Mouse (Mus musculus) heart, adult 2 months (tissue): ENCODE measurements at regions not wholly inside any gene's neighbourhood (a gene's known extent, or its start where the extent isn't known, plus 50 kb on each side); places are given as distances from the start of the nearest gene placed in this dataset.

Experiments used
- CTCF ChIP-seq: fragments of 200-600 bp; IDR thresholded peaks from 2 replicates; pipeline ENCODE4 v1.8.1; 2022; ENCODE audit warnings: antibody characterized with exemption, mild to moderate bottlenecking, moderate library complexity
- EP300 ChIP-seq: fragments of 200-500 bp; IDR thresholded peaks from 2 replicates; pipeline ENCODE4 v1.6.1; 2011; ENCODE audit warnings: low read depth, low read length, control low read depth; ENCODE audit not compliant: insufficient read depth

DNA sequence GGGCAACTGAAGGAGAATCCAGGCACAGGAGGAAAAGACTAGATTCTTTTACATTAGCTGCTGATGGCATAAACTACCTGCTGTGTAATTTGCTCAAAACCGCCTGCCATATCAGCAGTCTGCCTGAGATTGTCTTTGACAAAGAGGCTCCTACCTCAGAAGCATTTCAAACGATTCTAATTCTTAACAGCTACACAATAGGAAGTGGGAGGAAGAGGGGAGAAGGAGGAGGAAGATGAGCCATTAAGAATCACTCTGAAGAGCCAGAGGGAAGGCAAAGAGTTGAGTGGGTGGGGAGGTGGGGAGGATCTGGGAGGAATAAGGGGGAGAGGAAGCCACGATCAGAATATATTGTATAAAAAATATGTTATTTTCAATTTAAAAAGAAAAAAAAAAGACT lies 500.9 kb upstream of the Gm10131 start:
- TF ChIP-seq CTCF = no peak
- no peak for TF ChIP-seq EP300
